Comparison of ENCODE assay signal across 11 mouse cellular contexts in genomic region chr8:124242208-124242607, GRCm38 (mm10). TPM values are rescaled to one million over a fixed set of nuclear protein-coding genes. Genes with fewer than 3 reads are reported as not detected.
A peak's percentile ranks its signal among the peaks of the same experiment; 100 is the strongest.
DNase-seq lines count a peak whose midpoint lies in the region; ATAC-seq and TF ChIP-seq lines count a peak whose summit lies in the region.
"Had no signal": no experiment of that assay in that cellular context is flagged by ENCODE, and none has a peak within 500 bp of the region (broad histone marks: within the 10 kb centered on the region; RNA-seq: fewer than 3 reads in every experiment).

No protein-coding gene starts in this region.

- peak; percentile 95 for ATAC-seq in CD4-positive, CD25-positive, alpha-beta regulatory T cell, adult 4 months
- ATAC-seq in granulocyte monocyte progenitor cell, adult 5-6 weeks (replicated peaks; ENCODE audit: poor library complexity, severe bottlenecking): peak; percentile 52
- ATAC-seq in megakaryocyte progenitor cell, adult 5-6 weeks (replicated peaks; ENCODE audit: poor library complexity): peak; percentile 30
- no peak for ATAC-seq in hindbrain, embryonic 11.5 days (ENCODE audit: low FRiP score)

- H3K4me1 ChIP-seq in kidney, adult 2 months (ENCODE audit: control insufficient read depth, insufficient read depth, low read length): peaks cover 18% of the 10 kb centered on the region
- H3K4me1 ChIP-seq in hindbrain, embryonic 11.5 days (replicated peaks; ENCODE audit: control insufficient read depth, insufficient read depth, low read length): peaks cover 7% of the 10 kb centered on the region; the same call in 1 of the 2 replicates

- no peaks in the 10 kb centered on the region for H3K36me3 ChIP-seq in kidney, adult 2 months (ENCODE audit: control insufficient read depth, insufficient read depth, low read length)
- H3K36me3 ChIP-seq in hindbrain, embryonic 11.5 days (ENCODE audit: control insufficient read depth, insufficient read depth, low read length): no peaks in the 10 kb centered on the region

- no peak for TF ChIP-seq CTCF in kidney, adult 2 months (conservative IDR thresholded peaks at IDR 0.05; ENCODE audit: insufficient read depth, insufficient read length, low read depth, low read length)

- peak; percentile 61 for DNase-seq in kidney, adult 2 months
- no peak for DNase-seq in kidney, adult 18-20 months
- no peak for DNase-seq in hindbrain, embryonic 11.5 days (ENCODE audit: low spot score)
- DNase-seq in layer of hippocampus, adult 18-20 months (ENCODE audit: low spot score in 2 of 2): no peak

- no peak for TF ChIP-seq POLR2A in kidney, adult 2 months (IDR thresholded peaks at IDR 0.05; ENCODE audit: low read depth, low read length)

- no peak overlapping the region for H3K4me2 ChIP-seq in hindbrain, embryonic 11.5 days (replicated peaks; ENCODE audit: low read depth, low read length)
- H3K4me2 ChIP-seq: embryonic facial prominence, embryonic 15.5 days; heart, embryonic 13.5 days; midbrain, embryonic 12.5 days had no signal

- no peaks in the 10 kb centered on the region for H3K27me3 ChIP-seq in kidney, adult 2 months (replicated peaks; ENCODE audit: control insufficient read depth, insufficient read depth, low read length)
- no peaks in the 10 kb centered on the region for H3K27me3 ChIP-seq in hindbrain, embryonic 11.5 days (ENCODE audit: control insufficient read depth, insufficient read depth, low read length)
- H3K27me3 ChIP-seq: embryonic facial prominence, embryonic 15.5 days; heart, embryonic 13.5 days; midbrain, embryonic 12.5 days had no signal

- WGBS in kidney, adult 2 months: 59% methylated on average over 6 of the region's 6 CpGs
- 85% methylated on average over 6 of the region's 6 CpGs for WGBS in hindbrain, embryonic 11.5 days

- H3K27ac ChIP-seq in kidney, adult 2 months (ENCODE audit: insufficient read depth, low read depth, low read length): no peak overlapping the region
- H3K27ac ChIP-seq in hindbrain, embryonic 11.5 days (ENCODE audit: low read depth, low read length): no peak overlapping the region
- H3K27ac ChIP-seq: embryonic facial prominence, embryonic 15.5 days; heart, embryonic 13.5 days; limb, embryonic 10.5 days; midbrain, embryonic 12.5 days had no signal

- H3K9ac ChIP-seq in hindbrain, embryonic 11.5 days (ENCODE audit: low read depth, low read length): no peak overlapping the region
- H3K9ac ChIP-seq: embryonic facial prominence, embryonic 15.5 days; heart, embryonic 13.5 days; midbrain, embryonic 12.5 days had no signal

- H3K9me3 ChIP-seq in hindbrain, embryonic 11.5 days (ENCODE audit: control insufficient read depth, low read length): no peaks in the 10 kb centered on the region
- H3K9me3 ChIP-seq: embryonic facial prominence, embryonic 15.5 days; limb, embryonic 10.5 days had no signal

- H3K4me3 ChIP-seq in kidney, adult 2 months (ENCODE audit: insufficient read depth, low read depth, low read length): no peak overlapping the region
- no peak overlapping the region for H3K4me3 ChIP-seq in hindbrain, embryonic 11.5 days (ENCODE audit: low read depth, low read length)
- H3K4me3 ChIP-seq: embryonic facial prominence, embryonic 15.5 days; heart, embryonic 13.5 days; limb, embryonic 10.5 days; midbrain, embryonic 12.5 days had no signal

RNA-seq across cellular contexts. Expression of gene Galnt2, which starts 11.0 kb away (rescaled TPM):
- polyA plus RNA-seq in kidney, adult 2 months (2012; rRNA removed): 17.0 and 22.5 TPM in 2 replicates
- polyA plus RNA-seq in CD4-positive, CD25-positive, alpha-beta regulatory T cell, adult 4 months (2017; shearing (Covaris generic)): 10 to 100 TPM; 18.5 to 18.7 TPM
- total RNA-seq in granulocyte monocyte progenitor cell, adult 5-6 weeks (2014; fragmentation: Nextera tagmentation): 25.6 and 48.0 TPM in 2 replicates
- total RNA-seq in granulocyte monocyte progenitor cell, adult 5-6 weeks (2017): 20.4 and 32.7 TPM in 2 replicates
- total RNA-seq in megakaryocyte progenitor cell, adult 5-6 weeks (2015): 50.8 and 51.2 TPM in 2 replicates
- 20.9 and 36.1 TPM in 2 replicates for total RNA-seq in megakaryocyte progenitor cell, adult 5-6 weeks (2017)
- 47.0 and 53.5 TPM in 2 replicates for polyA plus RNA-seq in hindbrain, embryonic 11.5 days (2014; fragmentation: Nextera tagmentation; extraction: Ambion mirVana)
- 10 to 100 TPM; 41.5 to 48.8 TPM for total RNA-seq in layer of hippocampus, adult 18-20 months (2021)
